Mouse (Mus musculus) stomach, embryonic 14.5 days (tissue): ENCODE results near the gene Ptpn18. TPM values are rescaled to one million over a fixed set of nuclear protein-coding genes. Genes with fewer than 3 reads are reported as not detected.

ENCODE experiments used
- ATAC-seq: fragments of 200-750 bp; cut with Nextera tagmentation; 2 replicates; pipeline ENCODE4 v1.8.0; 2017; ENCODE audit warnings: low read depth, moderate TSS enrichment; ENCODE audit not compliant: insufficient number of reproducible peaks, insufficient read depth, low FRiP score
- H3K27ac ChIP-seq: fragments of 300-500 bp; sonication (generic); 2 replicates; pipeline ENCODE4 v1.5.1; 2014; ENCODE audit warnings: mild to moderate bottlenecking, low read length, moderate library complexity, mixed read lengths
- H3K27me3 ChIP-seq: fragments of 300-500 bp; sonication (generic); 2 replicates; pipeline ENCODE4 v1.6.1; 2014; ENCODE audit warnings: low read length, control low read depth, mixed read lengths; ENCODE audit not compliant: control insufficient read depth, insufficient read depth
- H3K36me3 ChIP-seq: fragments of 300-500 bp; sonication (generic); 2 replicates; pipeline ENCODE4 v1.6.1; 2014; ENCODE audit warnings: mild to moderate bottlenecking, control low read depth, low read length, moderate library complexity, mixed read lengths; ENCODE audit not compliant: control insufficient read depth, insufficient read depth
- H3K4me1 ChIP-seq: fragments of 300-500 bp; sonication (generic); 2 replicates; pipeline ENCODE4 v1.6.1; 2014; ENCODE audit warnings: low read length, control low read depth, mixed read lengths; ENCODE audit not compliant: control insufficient read depth, insufficient read depth
- H3K4me2 ChIP-seq: fragments of 300-500 bp; sonication (generic); replicated peaks from 2 replicates; pipeline ENCODE4 v1.6.1; 2014; ENCODE audit warnings: low read depth, low read length, control low read depth
- H3K4me3 ChIP-seq: fragments of 300-500 bp; sonication (generic); 2 replicates; pipeline ENCODE4 v1.5.1; 2014; ENCODE audit warnings: low read depth, low read length, control low read depth
- H3K9ac ChIP-seq: fragments of 300-500 bp; sonication (generic); replicated peaks from 2 replicates; pipeline ENCODE4 v1.6.1; 2014; ENCODE audit warnings: low read depth, mild to moderate bottlenecking, control low read depth, low read length, moderate library complexity, mixed read lengths
- H3K9me3 ChIP-seq: fragments of 300-500 bp; sonication (generic); 2 replicates; pipeline ENCODE4 v1.6.1; 2016; ENCODE audit warnings: low read depth, low read length, control low read depth; ENCODE audit not compliant: control insufficient read depth
- WGBS: fragments of 180-500 bp; shearing (Covaris S2); extraction: QIAGEN DNeasy Blood & Tissue Kit; methylation state at CpG from one replicate; pipeline ENCODE4 v1.1.7; 2014; 5-methylcytosine and 5-hydroxymethylcytosine counted together
- polyA plus RNA-seq: library from polyadenylated mRNA; unstranded; fragments of >200 nt; fragmentation: Nextera tagmentation; extraction: Ambion mirVana; gene quantifications from 2 replicates; pipeline ENCODE4 v1.2.1, GENCODE M21; 2014

Gene Ptpn18
- polyA plus RNA-seq, 1 experiment from 2014 or later: 18.7 TPM

GRCm38 (mm10) chr1:34489852-34490541 is 30.4 kb downstream of the Ptpn18 start:
- no peak overlapping the region for H3K27ac ChIP-seq
- WGBS: 81% methylated on average over 6 of the region's 6 CpGs
- no peaks in the 10 kb centered on the region for H3K36me3 ChIP-seq
- ATAC-seq: no peak
- H3K9me3 ChIP-seq: no peaks in the 10 kb centered on the region
- H3K4me3 ChIP-seq: no peak overlapping the region
- H3K27me3 ChIP-seq: no peaks in the 10 kb centered on the region
- no peak overlapping the region for H3K9ac ChIP-seq
- H3K4me1 ChIP-seq: no peaks in the 10 kb centered on the region
- no peak overlapping the region for H3K4me2 ChIP-seq

DNA sequence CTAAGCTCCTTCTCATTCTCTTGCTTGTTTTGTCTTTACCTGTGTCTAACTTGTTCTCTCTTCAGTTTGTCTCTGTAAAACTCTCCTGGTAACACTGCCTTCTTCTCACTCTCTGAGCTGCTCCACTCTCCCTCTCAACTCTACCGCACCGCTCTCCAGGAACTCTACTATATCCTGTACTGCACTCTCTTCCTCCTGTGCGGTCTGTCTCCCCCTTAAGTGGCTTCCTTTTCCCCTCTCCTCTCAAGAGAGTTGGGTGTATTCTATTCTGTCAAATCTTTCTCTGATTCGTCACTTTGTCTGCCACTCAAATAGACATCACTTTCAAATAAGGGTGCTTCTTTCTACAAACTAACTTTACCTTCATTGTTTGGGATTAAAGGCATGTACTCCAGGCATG is 31.9 kb downstream of the Ptpn18 start:
- Histone ChIP-seq H3K36me3 (no peaks in the 10 kb centered on the region), H3K27ac (no peak overlapping the region), H3K4me3 (no peak overlapping the region), H3K4me1 (no peaks in the 10 kb centered on the region), H3K4me2 (no peak overlapping the region), H3K27me3 (no peaks in the 10 kb centered on the region), H3K9me3 (no peaks in the 10 kb centered on the region), H3K9ac (no peak overlapping the region)
- 78% methylated on average over 4 of the region's 4 CpGs for WGBS
- no peak for ATAC-seq

DNA sequence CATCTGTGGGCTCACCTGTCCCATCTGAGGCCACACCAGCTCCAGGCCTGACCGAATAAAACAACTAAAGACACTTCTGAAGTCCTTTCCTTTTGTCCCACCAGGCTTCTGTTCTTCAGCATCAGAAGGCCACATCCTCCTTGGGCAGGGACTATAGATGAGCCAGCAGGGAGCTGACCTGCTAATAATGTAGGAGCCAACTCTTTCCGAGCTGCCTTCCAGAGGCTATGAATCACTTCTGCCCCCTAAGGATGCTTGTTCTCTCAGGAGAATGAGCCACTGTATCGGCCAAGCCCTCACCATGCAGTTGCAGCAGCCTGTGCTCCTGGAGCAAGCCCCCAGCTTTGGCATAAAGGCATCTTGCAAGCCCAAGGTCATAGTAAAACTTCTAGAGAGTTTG is 43.4 kb downstream of the Ptpn18 start:
- H3K9me3 ChIP-seq: no peaks in the 10 kb centered on the region
- H3K27me3 ChIP-seq: no peaks in the 10 kb centered on the region
- no peak overlapping the region for H3K4me2 ChIP-seq
- no peak overlapping the region for H3K9ac ChIP-seq
- H3K36me3 ChIP-seq: no peaks in the 10 kb centered on the region
- H3K27ac ChIP-seq: no peak overlapping the region
- H3K4me1 ChIP-seq: no peaks in the 10 kb centered on the region
- H3K4me3 ChIP-seq: no peak overlapping the region
- no peak for ATAC-seq
- WGBS: 65% methylated on average over 3 of the region's 3 CpGs

- H3K4me1 ChIP-seq: no peaks in the 10 kb centered on the region
- no peak overlapping the region for H3K27ac ChIP-seq
- no peaks in the 10 kb centered on the region for H3K27me3 ChIP-seq
- no peaks in the 10 kb centered on the region for H3K36me3 ChIP-seq
- H3K4me2 ChIP-seq: no peak overlapping the region
- no peak overlapping the region for H3K4me3 ChIP-seq
- WGBS: 53% methylated on average over 7 of the region's 7 CpGs
- H3K9ac ChIP-seq: no peak overlapping the region
- ATAC-seq: no peak; the same call in 1 of the 2 replicates
- H3K9me3 ChIP-seq: no peaks in the 10 kb centered on the region
These were observed 45.7 kb downstream of the Ptpn18 start for GRCm38 (mm10) chr1:34505307-34505706.

GRCm38 (mm10) chr1:34505970-34506551 is 46.5 kb downstream of the Ptpn18 start:
- no peaks in the 10 kb centered on the region for H3K36me3 ChIP-seq
- ATAC-seq: no peak
- H3K4me1 ChIP-seq: no peaks in the 10 kb centered on the region
- H3K9ac ChIP-seq: no peak overlapping the region
- H3K4me2 ChIP-seq: no peak overlapping the region
- H3K4me3 ChIP-seq: no peak overlapping the region
- no peak overlapping the region for H3K27ac ChIP-seq
- 87% methylated on average over 4 of the region's 4 CpGs for WGBS
- no peaks in the 10 kb centered on the region for H3K27me3 ChIP-seq
- H3K9me3 ChIP-seq: no peaks in the 10 kb centered on the region

GRCm38 (mm10) chr1:34507986-34508385 is 48.4 kb downstream of the Ptpn18 start:
- no peaks in the 10 kb centered on the region for H3K9me3 ChIP-seq
- 89% methylated on average over 3 of the region's 3 CpGs for WGBS
- H3K4me3 ChIP-seq: no peak overlapping the region
- no peak overlapping the region for H3K9ac ChIP-seq
- no peaks in the 10 kb centered on the region for H3K4me1 ChIP-seq
- H3K27me3 ChIP-seq: no peaks in the 10 kb centered on the region
- no peaks in the 10 kb centered on the region for H3K36me3 ChIP-seq
- H3K27ac ChIP-seq: no peak overlapping the region
- no peak overlapping the region for H3K4me2 ChIP-seq
- ATAC-seq: no peak

GRCm38 (mm10) chr1:34510575-34510981 is 51.0 kb downstream of the Ptpn18 start:
- H3K27me3 ChIP-seq: no peaks in the 10 kb centered on the region
- H3K4me2 ChIP-seq: no peak overlapping the region
- ATAC-seq: no peak
- H3K4me3 ChIP-seq: no peak overlapping the region
- H3K9me3 ChIP-seq: no peaks in the 10 kb centered on the region
- WGBS: 9% methylated on average over 7 of the region's 7 CpGs
- H3K27ac ChIP-seq: no peak overlapping the region
- no peaks in the 10 kb centered on the region for H3K4me1 ChIP-seq
- H3K36me3 ChIP-seq: no peaks in the 10 kb centered on the region
- H3K9ac ChIP-seq: no peak overlapping the region

DNA sequence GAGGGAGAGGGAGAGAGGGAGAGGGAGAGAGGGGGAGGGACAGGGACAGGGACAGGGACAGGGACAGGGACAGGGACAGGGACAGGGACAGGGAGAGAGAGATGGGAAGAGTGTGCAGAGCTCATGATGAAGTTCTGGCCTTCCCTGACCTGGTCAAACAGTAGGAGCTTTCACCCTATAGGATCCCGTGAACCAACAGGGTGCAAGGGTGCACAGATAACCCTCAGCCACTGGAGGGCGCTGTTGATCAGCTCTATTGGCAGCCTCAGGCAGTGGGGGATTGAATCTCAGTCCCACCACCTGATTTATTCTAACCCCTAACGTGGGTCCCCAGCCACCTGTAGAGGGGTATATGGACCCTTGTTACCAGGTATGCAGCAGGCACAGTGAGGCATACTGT is 51.5 kb downstream of the Ptpn18 start:
- Histone ChIP-seq H3K9me3 (no peaks in the 10 kb centered on the region), H3K36me3 (no peaks in the 10 kb centered on the region), H3K27me3 (no peaks in the 10 kb centered on the region), H3K9ac (no peak overlapping the region), H3K4me3 (no peak overlapping the region), H3K27ac (no peak overlapping the region), H3K4me2 (no peak overlapping the region), H3K4me1 (no peaks in the 10 kb centered on the region)
- 6% methylated on average over 3 of the region's 3 CpGs for WGBS
- no peak for ATAC-seq

DNA sequence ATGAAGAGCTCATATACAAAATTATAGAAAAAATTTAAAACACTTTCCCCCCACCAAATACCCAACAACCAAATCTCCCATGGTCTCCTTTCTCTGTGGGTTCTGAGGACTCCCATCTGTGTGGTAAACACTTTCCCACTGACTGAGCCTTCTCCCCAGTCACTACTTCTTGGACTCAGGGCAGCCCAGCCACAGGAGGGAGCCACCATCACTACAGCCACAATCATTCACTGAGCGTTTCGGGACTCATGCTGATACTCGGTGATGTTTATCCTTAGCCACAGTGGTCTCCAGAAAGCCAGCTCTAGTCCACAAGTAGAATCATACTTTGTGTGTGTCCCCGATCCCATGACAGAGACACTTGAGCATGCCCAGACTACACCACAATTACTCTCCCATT is 53.5 kb downstream of the Ptpn18 start:
- Histone ChIP-seq H3K9ac (no peak overlapping the region), H3K9me3 (no peaks in the 10 kb centered on the region), H3K4me1 (no peaks in the 10 kb centered on the region), H3K27ac (no peak overlapping the region), H3K4me2 (no peak overlapping the region), H3K36me3 (no peaks in the 10 kb centered on the region), H3K4me3 (no peak overlapping the region), H3K27me3 (no peaks in the 10 kb centered on the region)
- WGBS: 82% methylated on average over 4 of the region's 4 CpGs
- no peak for ATAC-seq
